Mouse (Mus musculus): ENCODE data around the gene Gabra1.

The Gabra1 gene

GRCm38 (mm10) chr11:42182825-42183152 is at the start of gene Gabra1:
TSS of gene Gabra1 (minus strand) at chr11:42182930.
- peak; percentile 21 for DNase-seq (ENCODE audit: low read depth, low spot score)

- DNase-seq (ENCODE audit: low read depth, low spot score): peak; percentile 38
Observed at GRCm38 (mm10) chr11:42181973-42182824, 531 bp downstream of the Gabra1 start.

- no peak for DNase-seq (ENCODE audit: low read depth, low spot score)
Observed at GRCm38 (mm10) chr11:42181426-42181825, 1.3 kb downstream of the Gabra1 start.

- DNase-seq (ENCODE audit: low read depth, low spot score): no peak
Observed at GRCm38 (mm10) chr11:42179535-42179934, 3.2 kb downstream of the Gabra1 start.

GRCm38 (mm10) chr11:42178296-42178695 is 4.4 kb downstream of the Gabra1 start:
- no peak for DNase-seq (ENCODE audit: low read depth, low spot score)

GRCm38 (mm10) chr11:42151396-42151795 is 31.3 kb downstream of the Gabra1 start:
- DNase-seq (ENCODE audit: low read depth, low spot score): no peak

GRCm38 (mm10) chr11:42116931-42117330 is 65.8 kb downstream of the Gabra1 start:
- DNase-seq (ENCODE audit: low read depth, low spot score): no peak

GRCm38 (mm10) chr11:42110051-42110450 is 72.7 kb downstream of the Gabra1 start:
- DNase-seq (ENCODE audit: low read depth, low spot score): peak; percentile 34

- peak; percentile 79 for DNase-seq (ENCODE audit: low read depth, low spot score)
Observed at GRCm38 (mm10) chr11:42109627-42110026, 73.1 kb downstream of the Gabra1 start.

- peak; percentile 78 for DNase-seq (ENCODE audit: low read depth, low spot score)
Observed at GRCm38 (mm10) chr11:42095556-42095955, 87.2 kb downstream of the Gabra1 start.
